Mouse (Mus musculus) hindbrain, postnatal 0 days (tissue): ENCODE results near the gene Chd3. TPM values are rescaled to one million over a fixed set of nuclear protein-coding genes. Genes with fewer than 3 reads are reported as not detected.

Source experiments
- ATAC-seq: fragments of 200-750 bp; cut with Nextera tagmentation; 2 replicates; pipeline ENCODE4 v1.8.0; 2017; ENCODE audit warnings: mild to moderate bottlenecking, moderate TSS enrichment, moderate library complexity
- DNase-seq: peaks from one replicate; pipeline ENCODE4 v3.0.0-alpha.2; 2015; ENCODE audit warnings: low spot score
- H3K27ac ChIP-seq: fragments of 300-500 bp; sonication (generic); 2 replicates; pipeline ENCODE4 v1.5.1; 2014; ENCODE audit warnings: mild to moderate bottlenecking
- H3K27me3 ChIP-seq: fragments of 300-500 bp; sonication (generic); 2 replicates; pipeline ENCODE4 v1.6.1; 2014; ENCODE audit warnings: low read length, mixed read lengths; ENCODE audit not compliant: insufficient read depth
- H3K36me3 ChIP-seq: fragments of 300-500 bp; sonication (generic); 2 replicates; pipeline ENCODE4 v1.6.1; 2014; ENCODE audit warnings: low read length, mixed read lengths; ENCODE audit not compliant: insufficient read depth
- H3K4me1 ChIP-seq: fragments of 300-500 bp; sonication (generic); 2 replicates; pipeline ENCODE4 v1.6.1; 2014; ENCODE audit warnings: antibody characterized with exemption, low read length, mixed read lengths; ENCODE audit not compliant: insufficient read depth
- H3K4me2 ChIP-seq: fragments of 300-500 bp; sonication (generic); 2 replicates; pipeline ENCODE4 v1.6.1; 2014; ENCODE audit warnings: low read depth, mild to moderate bottlenecking, low read length, moderate library complexity, mixed read lengths
- H3K4me3 ChIP-seq: fragments of 300-500 bp; sonication (generic); 2 replicates; pipeline ENCODE4 v1.5.1; 2014; ENCODE audit warnings: low read length
- H3K9ac ChIP-seq: fragments of 300-500 bp; sonication (generic); replicated peaks from 2 replicates; pipeline ENCODE4 v1.6.1; 2014; ENCODE audit warnings: mild to moderate bottlenecking, low read length, moderate library complexity, mixed read lengths
- H3K9me3 ChIP-seq: fragments of 300-500 bp; sonication (generic); 2 replicates; pipeline ENCODE4 v1.6.1; 2016; ENCODE audit warnings: low read length, mixed read lengths
- CTCF ChIP-seq: IDR thresholded peaks from 2 replicates; pipeline ENCODE4 v1.5.1; 2016; ENCODE audit warnings: antibody characterized with exemption, control low read depth, low read depth
- WGBS: fragments of 180-500 bp; shearing (Covaris S2); extraction: QIAGEN DNeasy Blood & Tissue Kit; methylation state at CpG from one replicate; pipeline ENCODE4 v1.1.7; 2014; 5-methylcytosine and 5-hydroxymethylcytosine counted together
- polyA plus RNA-seq: library from polyadenylated mRNA; unstranded; fragments of >200 nt; fragmentation: Nextera tagmentation; extraction: Ambion mirVana; gene quantifications from 2 replicates; pipeline ENCODE4 v1.2.1, GENCODE M21; 2015
- total RNA-seq: library from RNA; depleted of rRNA; stranded (reverse); fragments of >200 nt; gene quantifications from 2 replicates; pipeline ENCODE4 v1.2.3, GENCODE M21; 2014

The Chd3 gene
- total and polyA plus RNA-seq, 2 experiments from 2014 or later = 46.6 to 252 TPM

DNA sequence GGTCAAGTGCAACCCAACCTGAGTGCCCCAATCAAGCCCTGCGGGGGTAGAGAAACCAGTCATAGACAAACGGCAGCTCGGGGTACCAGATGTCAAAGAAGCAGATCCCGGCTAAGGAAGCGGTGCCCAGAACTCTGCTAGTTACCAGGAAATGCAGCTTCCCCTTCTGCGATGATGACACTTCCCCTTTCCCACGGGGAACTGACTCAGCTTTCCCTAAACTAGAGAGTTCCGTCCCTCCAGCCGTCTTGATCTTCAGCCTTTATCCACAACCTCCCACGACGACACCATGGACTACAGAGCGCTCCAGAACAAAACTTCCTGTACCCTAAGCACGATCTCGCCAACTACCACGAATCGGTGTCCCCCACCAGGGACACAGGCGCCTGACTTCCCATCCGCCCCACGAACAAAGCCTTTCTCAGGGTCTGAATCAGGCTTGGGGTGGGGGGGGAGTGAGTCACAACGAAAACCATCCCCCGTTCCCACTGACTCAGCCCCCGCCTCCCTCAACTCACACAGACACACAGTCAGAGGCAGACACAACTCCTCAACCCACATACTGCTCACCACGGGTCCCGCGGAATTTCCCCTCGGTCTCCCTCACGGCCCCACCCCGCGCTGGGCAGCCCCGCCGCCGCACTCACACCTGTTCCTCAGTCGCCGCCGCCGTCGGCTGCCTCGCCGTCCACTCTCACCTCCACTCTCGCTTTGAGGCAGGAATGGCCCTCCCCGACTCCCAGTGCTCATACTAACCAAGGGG is 41.3 kb upstream of the Chd3 start:
- Histone ChIP-seq H3K9me3 (no peaks in the 10 kb centered on the region), H3K27ac (peak overlapping the region; percentile 86), H3K27me3 (no peaks in the 10 kb centered on the region), H3K9ac (peak overlapping the region; percentile 91), H3K4me2 (peak overlapping the region; percentile 98), H3K4me3 (peak overlapping the region; percentile 79), H3K4me1 (peaks cover 40% of the 10 kb centered on the region), H3K36me3 (peaks cover 22% of the 10 kb centered on the region)
- TF ChIP-seq CTCF = no peak
- ATAC-seq = peak; percentile 3; the same call in 1 of the 2 replicates
- DNase-seq = peak; percentile 53
- WGBS = under 1% methylated on average over 41 of the region's 41 CpGs

DNA sequence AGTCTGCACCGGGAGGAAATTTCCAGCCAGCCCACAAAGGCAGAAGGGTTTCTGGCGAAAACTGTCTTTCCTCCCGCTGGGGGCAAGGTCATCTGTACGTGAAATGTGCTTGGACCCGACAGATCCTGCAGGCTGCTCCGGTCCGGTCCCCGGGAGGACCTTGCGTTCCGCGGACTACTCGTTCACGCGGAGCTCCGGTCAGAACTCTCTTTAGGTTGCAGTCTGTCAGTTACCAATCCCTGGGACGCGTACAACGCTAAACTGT is 40.8 kb upstream of the Chd3 start:
- DNase-seq (no peak), ATAC-seq (no peak)
- peak overlapping the region; percentile 86 for H3K27ac ChIP-seq
- TF ChIP-seq CTCF = no peak
- H3K27me3 ChIP-seq = no peaks in the 10 kb centered on the region
- H3K4me1 ChIP-seq = peaks cover 39% of the 10 kb centered on the region
- WGBS = under 1% methylated on average over 18 of the region's 18 CpGs
- H3K9me3 ChIP-seq = no peaks in the 10 kb centered on the region
- peak overlapping the region; percentile 98 for H3K4me2 ChIP-seq
- H3K36me3 ChIP-seq = peaks cover 27% of the 10 kb centered on the region
- H3K4me3 ChIP-seq = peak overlapping the region; percentile 79
- peak overlapping the region; percentile 91 for H3K9ac ChIP-seq

DNA sequence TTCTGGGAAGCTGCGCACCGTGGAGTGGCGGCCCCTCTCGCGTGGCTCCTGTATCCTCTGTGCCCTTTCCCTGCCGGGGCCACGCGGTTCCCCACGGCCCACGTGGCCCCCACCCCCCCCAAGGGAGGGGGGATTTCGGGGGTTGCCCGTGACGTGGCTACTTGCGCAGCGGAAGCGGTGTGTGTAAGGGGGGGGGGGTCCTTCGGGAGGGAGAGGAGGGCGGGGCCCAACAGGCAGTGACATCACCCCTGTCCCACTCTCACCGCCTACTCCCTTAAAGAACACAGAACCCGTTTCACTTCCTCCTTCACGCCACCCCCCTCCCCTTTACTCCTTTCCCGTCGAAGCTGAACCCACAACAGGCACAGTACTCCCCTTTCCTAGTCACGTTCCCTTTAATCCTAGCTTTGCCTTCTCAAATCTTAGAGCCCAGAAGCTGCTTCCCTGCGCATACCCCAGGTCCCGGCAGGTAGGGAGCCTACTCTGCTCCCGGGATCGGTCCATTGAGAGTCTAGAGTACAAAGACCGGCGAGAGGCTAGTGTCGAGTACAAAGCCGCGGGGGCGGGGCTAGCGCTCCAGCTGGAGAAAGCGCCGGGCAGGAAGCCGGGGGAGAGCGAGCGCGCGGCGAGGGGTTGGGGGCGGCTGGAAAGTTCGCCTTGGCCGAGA is 40.3 kb upstream of the Chd3 start:
- H3K27ac ChIP-seq = peak overlapping the region; percentile 86
- no peaks in the 10 kb centered on the region for H3K27me3 ChIP-seq
- H3K4me3 ChIP-seq = peak overlapping the region; percentile 79
- H3K4me2 ChIP-seq = peak overlapping the region; percentile 98
- peak; percentile 45; the same call in 1 of the 2 replicates for ATAC-seq
- WGBS = under 1% methylated on average over 37 of the region's 46 CpGs
- DNase-seq = peak; percentile 84
- H3K36me3 ChIP-seq = peaks cover 31% of the 10 kb centered on the region
- H3K9me3 ChIP-seq = no peaks in the 10 kb centered on the region
- no peak for TF ChIP-seq CTCF
- peak overlapping the region; percentile 91 for H3K9ac ChIP-seq
- H3K4me1 ChIP-seq = peaks cover 34% of the 10 kb centered on the region

- peak overlapping the region; percentile 79 for H3K4me3 ChIP-seq
- H3K9ac ChIP-seq = peak overlapping the region; percentile 91
- H3K27ac ChIP-seq = peak overlapping the region; percentile 86
- no peaks in the 10 kb centered on the region for H3K27me3 ChIP-seq
- DNase-seq (peak; percentile 94), ATAC-seq (peak; percentile 80)
- H3K4me2 ChIP-seq = peak overlapping the region; percentile 98
- H3K36me3 ChIP-seq = peaks cover 38% of the 10 kb centered on the region
- peaks cover 27% of the 10 kb centered on the region for H3K4me1 ChIP-seq
- no peak; the same call in 1 of the 2 replicates for TF ChIP-seq CTCF
- H3K9me3 ChIP-seq = no peaks in the 10 kb centered on the region
- WGBS = under 1% methylated on average over 33 of the region's 33 CpGs
Observed at GRCm38 (mm10) chr11:69408541-69409377, 39.6 kb upstream of the Chd3 start.

- peaks cover 46% of the 10 kb centered on the region for H3K36me3 ChIP-seq
- WGBS = 83% methylated on average over 4 of the region's 4 CpGs
- ATAC-seq (no peak), DNase-seq (no peak)
- peaks cover 16% of the 10 kb centered on the region for H3K4me1 ChIP-seq
- H3K27ac ChIP-seq = peak overlapping the region; percentile 86; the same call in 1 of the 2 replicates
- no peaks in the 10 kb centered on the region for H3K27me3 ChIP-seq
- peak overlapping the region; percentile 79; the same call in 1 of the 2 replicates for H3K4me3 ChIP-seq
- TF ChIP-seq CTCF = no peak
- H3K9ac ChIP-seq = 0 out of 2 replicates have a peak overlapping the region, but pooled peaks have one; percentile 91
- no peaks in the 10 kb centered on the region for H3K9me3 ChIP-seq
- peak overlapping the region; percentile 98; the same call in 1 of the 2 replicates for H3K4me2 ChIP-seq
Observed at GRCm38 (mm10) chr11:69407724-69408004, 38.5 kb upstream of the Chd3 start.

- ATAC-seq (no peak), DNase-seq (no peak)
- H3K4me1 ChIP-seq = 0 out of 2 replicates have a peak, but pooled peaks cover 10% of the 10 kb centered on the region
- H3K27ac ChIP-seq = no peak overlapping the region
- TF ChIP-seq CTCF = no peak
- H3K4me3 ChIP-seq = no peak overlapping the region
- H3K27me3 ChIP-seq = no peaks in the 10 kb centered on the region
- H3K9ac ChIP-seq = 0 out of 2 replicates have a peak overlapping the region, but pooled peaks have one; percentile 91
- no peaks in the 10 kb centered on the region for H3K9me3 ChIP-seq
- peaks cover 49% of the 10 kb centered on the region for H3K36me3 ChIP-seq
- 91% methylated on average over 16 of the region's 16 CpGs for WGBS
- peak overlapping the region; percentile 98; the same call in 1 of the 2 replicates for H3K4me2 ChIP-seq
Observed at GRCm38 (mm10) chr11:69406867-69407723, 37.9 kb upstream of the Chd3 start.
